Mouse (Mus musculus) E14TG2a.4 (cell line): ENCODE data around the gene Myo1d.

Experiments used
- CTCF ChIP-seq: conservative IDR thresholded peaks from 2 replicates; pipeline ENCODE4 v1.5.1; 2014; ENCODE audit warnings: low read length
- POU5F1 ChIP-seq: IDR thresholded peaks from 2 replicates; pipeline ENCODE4 v1.6.1; 2014; ENCODE audit warnings: low read length, borderline replicate concordance

- no peak for TF ChIP-seq CTCF
- no peak for TF ChIP-seq POU5F1
Measured at GRCm38 (mm10) chr11:80518421-80519367, 261.1 kb downstream of the Myo1d start.
